Mouse (Mus musculus) spleen, postnatal 10 days (tissue): ENCODE results near the gene Slc11a1.

Experiments used
- DNase-seq, 2 experiments: peaks; one replicate each; pipeline ENCODE4 v3.0.0; 2021 to 2022; ENCODE audit warnings: low spot score in 2 of 2

Slc11a1 gene

GRCm38 (mm10) chr1:74387386-74387988 is 12.5 kb downstream of the Slc11a1 start:
- DNase-seq, result no peak

DNA sequence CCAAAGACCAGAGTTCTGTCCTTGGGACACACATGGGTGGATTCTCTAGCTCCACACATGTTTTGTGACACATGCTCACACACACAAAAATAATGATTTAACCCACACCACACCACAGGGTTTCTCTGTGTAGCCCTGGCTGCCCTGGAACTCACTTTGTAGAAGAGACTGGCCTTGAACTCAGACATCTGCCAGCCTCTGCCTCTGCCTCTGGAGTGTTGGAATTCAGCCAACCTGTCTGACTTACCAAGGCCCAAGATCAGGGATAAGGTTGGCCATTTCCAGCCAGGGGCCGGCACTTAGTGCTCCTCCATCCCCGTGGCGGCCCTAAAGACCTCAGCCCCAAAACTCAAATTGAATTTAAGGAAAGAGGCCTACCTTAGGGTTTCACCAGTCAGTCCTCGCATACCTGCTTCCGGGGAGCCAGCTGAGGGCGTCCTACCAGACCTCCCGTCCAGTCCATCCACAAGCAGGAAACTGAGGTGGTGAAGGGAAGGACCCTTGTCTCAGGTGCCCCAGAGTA is 13.5 kb downstream of the Slc11a1 start:
- no peak for DNase-seq

- peak; percentile 46 to 66 for DNase-seq
Measured at GRCm38 (mm10) chr1:74389831-74390286, 14.9 kb downstream of the Slc11a1 start.

DNA sequence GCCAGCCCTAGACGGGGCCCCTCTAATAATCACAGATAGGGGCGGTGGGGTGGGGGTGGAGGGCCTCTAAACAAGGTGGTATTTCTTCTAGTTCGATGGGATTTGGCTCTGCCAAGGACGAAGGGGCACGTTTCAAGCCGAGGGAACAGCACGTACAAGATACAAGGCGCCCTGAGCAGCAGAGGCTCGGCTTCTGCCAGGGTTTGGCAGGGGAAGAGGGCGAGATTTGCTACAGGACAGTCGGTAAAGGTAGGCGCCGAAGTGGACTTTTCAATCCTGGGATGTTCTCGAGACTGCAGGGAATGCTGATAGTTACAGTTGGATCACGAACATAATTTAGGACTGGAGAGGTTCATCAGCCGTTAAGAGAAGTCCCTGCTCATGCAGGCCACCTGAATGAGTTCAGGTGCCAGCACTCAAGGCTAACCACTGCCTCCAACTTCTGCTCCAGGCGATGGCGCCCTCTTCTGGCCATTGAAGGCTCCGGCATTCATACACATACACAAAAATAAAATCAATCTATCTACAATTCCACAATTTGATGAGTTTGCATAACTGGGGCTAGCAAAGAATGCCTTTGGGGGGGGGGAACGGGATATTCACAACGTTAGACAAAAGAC is 15.4 kb downstream of the Slc11a1 start:
- peak; percentile 69 to 87 for DNase-seq

DNA sequence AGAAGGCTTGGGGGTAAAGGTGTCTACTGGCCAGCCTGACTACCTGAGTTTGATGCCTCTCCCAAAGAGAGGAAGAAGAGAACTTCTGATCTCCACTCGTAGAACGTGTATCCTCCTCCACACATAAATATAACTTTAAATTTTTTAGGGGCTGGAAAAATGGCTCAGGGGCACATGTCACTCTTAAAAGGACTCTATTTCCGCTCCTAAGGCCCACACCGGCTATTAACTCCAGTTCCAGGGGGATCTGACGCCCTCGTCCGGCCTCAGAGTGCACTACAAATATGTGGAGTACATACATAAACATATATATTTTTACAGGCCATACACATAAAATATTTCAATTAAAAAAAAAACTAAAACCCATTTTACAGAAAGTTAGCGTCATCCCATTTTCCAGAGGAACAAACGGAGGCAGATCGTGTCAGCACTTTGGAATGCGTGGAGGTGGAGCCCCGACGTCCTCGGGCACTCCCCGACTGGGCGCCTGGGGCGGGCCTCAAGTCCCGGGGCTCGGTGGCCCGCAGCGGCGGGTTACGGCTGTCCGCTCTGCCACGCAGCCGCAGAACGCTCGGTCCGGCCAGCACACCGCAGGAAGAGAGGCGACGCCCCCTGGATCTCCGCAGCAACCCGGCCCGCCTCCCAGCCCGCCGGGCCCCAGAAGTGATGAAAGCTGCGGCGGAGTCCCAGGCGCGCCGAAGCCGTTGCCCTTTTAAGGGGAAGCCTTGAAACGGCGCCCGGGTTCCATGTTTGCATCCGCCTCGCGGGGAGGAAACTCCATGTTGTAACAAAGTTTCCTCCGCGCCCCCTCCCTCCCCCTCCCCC is 16.1 kb downstream of the Slc11a1 start, which contains the start of gene Ctdsp1:
Gene Ctdsp1 (plus strand): TSS at position 586 of the 825 bp plus-strand sequence.
- peak; percentile 89 to 95 for DNase-seq

- DNase-seq, result peak; percentile 85 to 86
Measured at GRCm38 (mm10) chr1:74391844-74392441, 16.9 kb downstream of the Slc11a1 start.

GRCm38 (mm10) chr1:74392446-74392994 is 17.5 kb downstream of the Slc11a1 start:
- no peak for DNase-seq

DNA sequence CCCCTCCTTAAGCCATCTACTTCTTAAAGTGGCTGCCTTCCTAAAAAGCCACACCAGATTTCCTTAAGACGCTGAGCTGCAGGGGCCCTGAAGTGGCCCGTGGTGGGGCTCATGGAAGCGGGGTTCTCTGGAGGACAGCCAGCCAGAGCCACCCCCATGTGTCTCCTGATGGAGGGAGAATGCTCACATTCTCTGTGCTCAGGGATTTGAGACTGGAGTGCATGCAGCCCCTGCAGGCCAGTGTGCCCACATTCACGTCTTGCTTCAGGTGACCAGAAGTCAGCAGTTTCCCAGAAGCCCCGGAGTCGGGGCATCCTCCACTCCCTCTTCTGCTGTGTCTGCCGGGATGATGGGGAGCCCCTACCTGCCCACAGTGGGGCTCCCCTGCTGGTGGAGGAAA is 18.0 kb downstream of the Slc11a1 start:
- DNase-seq, result no peak

GRCm38 (mm10) chr1:74393697-74394096 is 18.7 kb downstream of the Slc11a1 start:
- no peak for DNase-seq

- no peak for DNase-seq
Measured at GRCm38 (mm10) chr1:74394311-74394710, 19.3 kb downstream of the Slc11a1 start.

DNA sequence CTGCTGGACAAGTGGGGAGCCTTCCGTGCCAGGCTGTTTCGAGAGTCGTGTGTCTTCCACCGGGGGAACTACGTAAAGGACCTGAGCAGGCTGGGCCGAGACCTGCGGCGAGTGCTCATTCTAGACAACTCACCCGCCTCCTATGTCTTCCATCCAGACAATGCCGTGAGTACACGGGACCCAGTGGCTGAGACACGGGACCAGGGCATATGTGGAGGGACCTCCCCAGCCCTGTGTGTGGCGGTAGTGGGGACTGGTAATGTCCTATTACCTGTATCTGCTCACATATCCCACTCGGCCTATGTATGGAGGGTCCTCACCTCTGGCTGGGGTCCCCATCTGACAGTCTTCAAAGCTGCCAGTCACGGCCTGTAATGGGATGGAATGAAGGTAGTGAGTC is 19.9 kb downstream of the Slc11a1 start:
- no peak for DNase-seq

DNA sequence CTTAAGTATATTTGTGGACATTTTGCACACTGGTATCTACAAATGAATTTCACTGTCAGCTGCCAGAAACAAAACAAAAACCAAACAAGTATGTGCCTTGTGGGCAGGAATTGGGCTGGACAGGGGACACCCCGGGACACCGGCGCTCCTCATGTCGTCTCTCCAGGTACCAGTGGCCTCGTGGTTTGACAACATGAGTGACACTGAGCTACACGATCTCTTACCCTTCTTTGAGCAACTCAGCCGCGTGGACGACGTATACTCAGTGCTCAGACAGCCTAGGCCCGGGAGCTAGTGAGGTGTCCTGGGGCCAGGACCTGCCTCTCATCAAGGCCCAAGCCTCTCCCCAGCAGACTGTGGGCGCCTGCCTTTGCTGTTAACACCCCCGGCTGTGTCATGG is 20.3 kb downstream of the Slc11a1 start:
- no peak for DNase-seq

GRCm38 (mm10) chr1:74396456-74397222 is 21.6 kb downstream of the Slc11a1 start:
- DNase-seq, result peak in 1 of 2 experiments; percentile 33

- peak; percentile 96 to 97 for DNase-seq
Measured at GRCm38 (mm10) chr1:74397268-74397918, 22.4 kb downstream of the Slc11a1 start.

- peak; percentile 70 to 89 for DNase-seq
Measured at GRCm38 (mm10) chr1:74397919-74398451, 23.0 kb downstream of the Slc11a1 start.

DNA sequence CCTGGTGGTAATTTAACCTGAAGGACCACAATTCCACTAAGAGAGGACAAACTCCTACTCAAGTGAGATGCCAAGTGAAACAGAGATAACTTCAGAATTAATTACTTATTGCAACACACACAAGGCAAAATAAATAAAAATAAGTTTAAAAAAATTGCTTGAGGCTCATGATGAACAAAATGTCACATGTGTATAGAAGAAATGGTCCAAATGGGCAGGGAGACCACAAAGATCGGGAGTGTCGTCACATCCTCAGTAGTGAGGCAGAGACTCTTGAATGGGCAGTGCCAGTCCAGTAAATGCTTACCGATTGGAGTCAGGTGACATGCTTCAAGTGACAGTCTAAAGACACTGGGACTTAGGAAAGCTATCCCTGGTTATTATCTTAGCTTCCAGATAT is 25.5 kb downstream of the Slc11a1 start:
- DNase-seq, result no peak

DNA sequence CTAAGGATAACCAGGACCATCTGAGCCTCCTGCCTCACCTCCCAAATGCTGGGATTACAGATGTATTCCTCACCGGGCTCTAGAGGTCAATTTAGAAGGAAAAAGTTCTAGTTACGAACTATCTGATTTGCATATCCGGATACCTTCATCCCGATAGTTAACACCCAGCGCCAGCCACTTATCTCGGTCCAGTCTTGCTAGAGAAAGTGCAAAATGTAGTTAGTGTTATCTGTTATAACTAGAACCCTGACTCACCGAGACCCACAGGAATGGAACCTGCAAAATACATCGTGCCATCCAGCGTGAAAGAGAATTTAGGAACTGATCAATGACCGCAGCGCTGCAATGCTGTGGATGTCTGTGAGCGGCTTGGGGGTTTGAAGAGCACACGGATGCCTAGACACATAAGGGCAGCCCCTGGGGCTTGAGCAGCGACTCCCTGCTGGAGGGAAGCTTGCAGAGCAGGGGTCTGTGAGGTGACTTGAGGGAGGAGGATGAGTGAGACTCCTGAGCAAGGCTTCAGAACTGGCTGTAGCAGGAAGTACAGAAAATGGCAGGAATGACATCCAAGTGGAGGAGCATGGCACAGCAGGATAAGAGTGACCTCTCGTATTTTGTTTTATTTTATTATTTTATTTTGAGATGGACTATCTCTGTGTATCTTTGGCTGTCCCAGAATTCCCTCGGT is 26.2 kb downstream of the Slc11a1 start:
- no peak for DNase-seq

GRCm38 (mm10) chr1:74404206-74404605 is 29.2 kb downstream of the Slc11a1 start:
- DNase-seq, result no peak
